Mouse (Mus musculus) 3T3-L1 (cell line): ENCODE data around the gene Eef1g.
"Not testable (repeated sequence)": the region's sequence is repeated elsewhere in the genome, so short reads cannot be mapped to it uniquely, and the experiment has no call there.

Experiments used
- DNase-seq: peaks from one replicate; pipeline ENCODE4 v3.0.0-alpha.2; 2015; ENCODE audit warnings: low read depth, low spot score

Gene Eef1g

GRCm38 (mm10) chr19:8984255-8984868, 17.5 kb downstream of the Eef1g start:
- DNase-seq = peak; percentile 95

GRCm38 (mm10) chr19:8985891-8986290, 19.1 kb downstream of the Eef1g start:
- no peak for DNase-seq

GRCm38 (mm10) chr19:8987816-8988215, 21.0 kb downstream of the Eef1g start:
- peak; percentile 23 for DNase-seq

- peak; percentile 78 for DNase-seq
These were observed 21.7 kb downstream of the Eef1g start for GRCm38 (mm10) chr19:8988346-8989065.

- DNase-seq = peak; percentile 80
These were observed 22.3 kb downstream of the Eef1g start, which contains the start of gene Ahnak for GRCm38 (mm10) chr19:8989066-8989566. TSS of gene Ahnak (plus strand) at chr19:8989284.

GRCm38 (mm10) chr19:8989567-8990431, 23.0 kb downstream of the Eef1g start:
- peak; percentile 94 for DNase-seq

- DNase-seq = peak; percentile 56
These were observed 23.7 kb downstream of the Eef1g start for GRCm38 (mm10) chr19:8990432-8991102.

GRCm38 (mm10) chr19:8991245-8991870, 24.5 kb downstream of the Eef1g start:
- no peak for DNase-seq

GRCm38 (mm10) chr19:8991871-8992735, 25.3 kb downstream of the Eef1g start:
- peak; percentile 87 for DNase-seq

- DNase-seq = peak; percentile 98
These were observed 26.2 kb downstream of the Eef1g start for GRCm38 (mm10) chr19:8992769-8993624.

GRCm38 (mm10) chr19:8993625-8993912, 26.7 kb downstream of the Eef1g start:
- no peak for DNase-seq

GRCm38 (mm10) chr19:8994813-8995607, 28.2 kb downstream of the Eef1g start:
- no peak for DNase-seq

- peak; percentile 85 for DNase-seq
These were observed 29.8 kb downstream of the Eef1g start for GRCm38 (mm10) chr19:8996601-8997000.

GRCm38 (mm10) chr19:8997546-8997945, 30.7 kb downstream of the Eef1g start:
- peak; percentile 99 for DNase-seq

GRCm38 (mm10) chr19:8998546-8998945, 31.7 kb downstream of the Eef1g start:
- no peak for DNase-seq

GRCm38 (mm10) chr19:8999223-8999622, 32.4 kb downstream of the Eef1g start:
- no peak for DNase-seq

GRCm38 (mm10) chr19:9006915-9007314, 40.1 kb downstream of the Eef1g start:
- DNase-seq = not testable (repeated sequence)

GRCm38 (mm10) chr19:9019298-9019697, 52.5 kb downstream of the Eef1g start:
- DNase-seq = no peak
